Mouse (Mus musculus) NIH3T3 (cell line): ENCODE results near the gene Tmem132e.

Experiments used
- DNase-seq: peaks from one replicate; pipeline ENCODE4 v3.0.0-alpha.2; 2012; ENCODE audit warnings: low read depth

Gene Tmem132e

GRCm38 (mm10) chr11:82434091-82434831, 45.6 kb downstream of the Tmem132e start:
- DNase-seq = no peak

GRCm38 (mm10) chr11:82434832-82435182, 46.1 kb downstream of the Tmem132e start:
- DNase-seq = no peak

- no peak for DNase-seq
Measured at GRCm38 (mm10) chr11:82448485-82448884, 59.8 kb downstream of the Tmem132e start.

GRCm38 (mm10) chr11:82452516-82452915, 63.8 kb downstream of the Tmem132e start:
- DNase-seq = no peak

GRCm38 (mm10) chr11:82453230-82453629, 64.5 kb downstream of the Tmem132e start:
- DNase-seq = no peak

- no peak for DNase-seq
Measured at GRCm38 (mm10) chr11:82461326-82461725, 72.6 kb downstream of the Tmem132e start.

- DNase-seq = no peak
Measured at GRCm38 (mm10) chr11:82465536-82465935, 76.8 kb downstream of the Tmem132e start.

- DNase-seq = no peak
Measured at GRCm38 (mm10) chr11:82467218-82467617, 78.5 kb downstream of the Tmem132e start.

- no peak for DNase-seq
Measured at GRCm38 (mm10) chr11:82471076-82471475, 82.4 kb downstream of the Tmem132e start.

GRCm38 (mm10) chr11:82473137-82473621, 84.5 kb downstream of the Tmem132e start:
- no peak for DNase-seq

GRCm38 (mm10) chr11:82476092-82476491, 87.4 kb downstream of the Tmem132e start:
- no peak for DNase-seq

- no peak for DNase-seq
Measured at GRCm38 (mm10) chr11:82477412-82477811, 88.7 kb downstream of the Tmem132e start.

GRCm38 (mm10) chr11:82480941-82481340, 92.2 kb downstream of the Tmem132e start:
- no peak for DNase-seq

GRCm38 (mm10) chr11:82487359-82488086, 98.8 kb downstream of the Tmem132e start:
- DNase-seq = no peak

GRCm38 (mm10) chr11:82490896-82491295, 102.2 kb downstream of the Tmem132e start:
- DNase-seq = no peak
